22 mouse cellular contexts compared by ENCODE assay signal in the genomic region with DNA sequence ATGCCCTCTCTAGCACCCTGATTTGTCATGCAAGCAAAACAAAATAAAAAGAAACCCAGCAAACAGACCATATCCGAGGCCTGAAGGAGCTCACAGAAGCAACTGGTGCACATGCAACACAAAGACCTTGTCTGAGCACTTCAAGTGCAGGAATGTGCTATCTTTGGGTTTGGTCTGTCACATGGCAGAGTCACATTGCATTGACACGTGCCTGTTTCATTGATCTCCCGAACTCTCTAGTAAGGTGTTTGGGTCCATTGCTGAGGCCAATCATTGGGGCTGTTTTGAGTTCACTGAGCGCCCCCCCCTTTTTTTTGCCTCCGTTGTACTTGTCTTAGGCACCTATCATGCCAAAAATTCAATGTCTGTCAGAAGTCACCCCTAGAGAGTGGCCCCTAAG.
"Had no signal": no experiment of that assay in that cellular context is flagged by ENCODE, and none has a peak within 500 bp of the region (broad histone marks: within the 10 kb centered on the region; RNA-seq: fewer than 3 reads in every experiment).

No protein-coding gene starts in this region.

- H3K36me3 ChIP-seq: heart, embryonic 12.5 days; hindbrain, embryonic 13.5 days; hindbrain, embryonic 15.5 days; intestine, embryonic 15.5 days; limb, embryonic 10.5 days; limb, embryonic 12.5 days; liver, embryonic 12.5 days had no signal

- H3K27ac ChIP-seq: hindbrain, embryonic 13.5 days; hindbrain, embryonic 15.5 days; intestine, embryonic 15.5 days; layer of hippocampus, adult 2 months; left cerebral cortex, adult 2 months; limb, embryonic 10.5 days; limb, embryonic 12.5 days; liver, embryonic 12.5 days; liver, embryonic 14.5 days had no signal

- H3K9ac ChIP-seq: heart, embryonic 12.5 days; hindbrain, embryonic 13.5 days; hindbrain, embryonic 15.5 days; intestine, embryonic 15.5 days; limb, embryonic 12.5 days; liver, embryonic 12.5 days; liver, embryonic 14.5 days had no signal

- ATAC-seq: inflammation-experienced regulatory T-cells, adult 6 months; intestine, embryonic 15.5 days; intestine, postnatal 0 days; liver, embryonic 12.5 days had no signal

- H3K4me2 ChIP-seq: heart, embryonic 12.5 days; hindbrain, embryonic 13.5 days; hindbrain, embryonic 15.5 days; intestine, embryonic 15.5 days; limb, embryonic 12.5 days; liver, embryonic 12.5 days had no signal

- H3K9me3 ChIP-seq: hindbrain, embryonic 13.5 days; hindbrain, embryonic 15.5 days; intestine, embryonic 15.5 days; limb, embryonic 10.5 days had no signal

- H3K4me1 ChIP-seq: hindbrain, embryonic 13.5 days; hindbrain, embryonic 15.5 days; intestine, embryonic 15.5 days; limb, embryonic 10.5 days had no signal

- H3K27me3 ChIP-seq: heart, embryonic 12.5 days; hindbrain, embryonic 13.5 days; hindbrain, embryonic 15.5 days; intestine, embryonic 15.5 days; limb, embryonic 12.5 days; liver, embryonic 12.5 days had no signal

- DNase-seq: gastrocnemius, postnatal 14 days; gastrocnemius, postnatal 36 days; heart, adult 18-20 months; heart, postnatal 10 days; kidney, adult 18-20 months; kidney, adult 8-10 months; kidney, postnatal 10 days; kidney, postnatal 25 days; kidney, postnatal 4 days; liver had no signal

- H3K4me3 ChIP-seq: heart, embryonic 12.5 days; hindbrain, embryonic 13.5 days; hindbrain, embryonic 15.5 days; intestine, embryonic 15.5 days; layer of hippocampus, adult 2 months; left cerebral cortex, adult 2 months; limb, embryonic 10.5 days; limb, embryonic 12.5 days; liver, embryonic 12.5 days had no signal
